Mouse (Mus musculus) lung, postnatal 10 days (tissue): ENCODE measurements around the gene Med14.
A peak's percentile ranks its signal among the peaks of the same experiment; 100 is the strongest.

Experiments used
- DNase-seq: peaks from one replicate; pipeline ENCODE4 v3.0.0; 2021

The Med14 gene

GRCm38 (mm10) chrX:12653879-12654278 is 108.0 kb downstream of the Med14 start:
- DNase-seq, result no peak

GRCm38 (mm10) chrX:12651906-12652305 is 110.0 kb downstream of the Med14 start:
- DNase-seq, result no peak

GRCm38 (mm10) chrX:12645531-12646304 is 116.2 kb downstream of the Med14 start:
- peak; percentile 2 for DNase-seq

GRCm38 (mm10) chrX:12644976-12645375 is 116.9 kb downstream of the Med14 start:
- DNase-seq, result no peak
